Mouse (Mus musculus): Measurements from ENCODE around the gene Plcl2. TPM values are rescaled to one million over a fixed set of nuclear protein-coding genes. Genes with fewer than 3 reads are reported as not detected.
"Not testable (repeated sequence)": the region's sequence is repeated elsewhere in the genome, so short reads cannot be mapped to it uniquely, and the experiment has no call there.

Gene Plcl2
- polyA plus RNA-seq, 1 experiment from 2014 or later = 1.5 TPM

DNA sequence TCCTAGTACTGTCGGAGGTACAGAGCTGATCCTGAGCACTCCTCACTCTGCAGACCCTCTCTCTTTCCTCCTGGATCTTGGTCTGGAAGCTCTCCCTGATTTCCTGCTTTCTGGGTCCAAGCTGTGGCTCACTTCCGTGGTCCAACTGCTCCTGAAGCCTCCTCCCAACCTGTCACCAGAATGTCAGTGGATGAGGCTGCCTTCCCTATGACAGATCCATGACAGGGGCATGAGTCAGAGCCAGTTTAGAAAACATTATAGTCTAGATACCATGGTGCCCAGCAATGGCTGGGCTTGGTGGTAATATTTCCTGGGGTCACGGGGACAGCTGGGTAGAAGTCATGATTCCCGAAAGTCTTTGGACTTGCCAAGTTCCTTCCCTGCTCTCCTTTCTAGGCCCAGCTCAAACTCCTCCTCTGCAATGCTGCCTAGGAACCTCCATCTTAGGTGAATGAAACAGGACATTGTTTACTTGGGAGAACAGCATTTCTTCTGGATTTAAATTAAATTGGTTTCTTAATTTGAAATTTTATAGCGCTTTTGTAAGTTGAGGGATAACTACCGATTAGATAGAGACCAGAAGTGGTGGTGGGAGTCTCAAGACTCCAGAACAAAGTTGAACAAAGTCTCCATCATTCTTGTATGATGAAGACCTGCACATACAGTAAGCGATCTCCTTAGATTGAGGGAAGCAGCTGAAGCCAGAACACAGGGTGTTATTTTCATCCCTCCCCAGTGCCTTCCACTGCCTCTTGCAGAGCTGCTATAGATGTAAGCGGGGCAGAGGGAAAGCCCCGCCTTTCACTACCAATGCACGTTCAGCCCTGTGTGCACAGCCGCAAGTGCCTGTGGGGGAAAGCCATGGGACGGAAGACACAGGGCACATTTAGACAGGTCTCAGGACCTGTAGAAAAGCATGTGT, 170.7 kb downstream of the Plcl2 start:
- no peak overlapping the region for H3K4me2 ChIP-seq (ENCODE audit: low read depth, low read length)
- ATAC-seq (ENCODE audit: low read depth) = no peak
- H3K4me3 ChIP-seq (ENCODE audit: low read depth, low read length) = no peak overlapping the region
- H3K9ac ChIP-seq (ENCODE audit: low read depth, low read length) = no peak overlapping the region
- no peaks in the 10 kb centered on the region for H3K4me1 ChIP-seq (ENCODE audit: control insufficient read depth, low read depth, low read length)
- H3K9me3 ChIP-seq (replicated peaks; ENCODE audit: control insufficient read depth, low read length) = no peaks in the 10 kb centered on the region
- H3K36me3 ChIP-seq (ENCODE audit: control insufficient read depth, insufficient read depth) = no peaks in the 10 kb centered on the region
- H3K27me3 ChIP-seq (ENCODE audit: control insufficient read depth, insufficient read depth, low read depth, low read length) = no peaks in the 10 kb centered on the region
- H3K27ac ChIP-seq (ENCODE audit: low read length) = no peak overlapping the region
- WGBS (ENCODE audit: insufficient replicate concordance) = 76% methylated on average over 12 of the region's 12 CpGs

DNA sequence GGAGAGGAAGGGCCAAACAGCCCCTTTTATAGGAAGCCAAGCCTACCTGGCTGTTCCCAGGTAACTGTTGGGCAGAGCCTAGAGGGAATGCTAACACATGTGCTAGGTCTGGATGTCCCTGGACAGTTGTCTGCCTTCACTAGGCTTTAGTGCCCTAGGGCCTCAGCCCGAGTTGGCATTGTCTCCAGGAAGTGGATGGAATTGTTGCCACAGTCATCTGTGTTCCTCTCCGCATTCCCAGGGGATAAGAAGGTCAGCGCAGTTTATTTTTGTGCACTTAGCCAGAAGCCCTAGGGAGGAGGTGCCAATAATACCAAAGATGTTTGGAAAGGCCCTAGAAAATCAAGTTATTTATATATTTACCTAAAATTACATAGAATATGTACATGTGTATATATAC, 173.5 kb downstream of the Plcl2 start:
- Histone ChIP-seq H3K27me3 (ENCODE audit: control insufficient read depth, insufficient read depth, low read depth, low read length) (no peaks in the 10 kb centered on the region), H3K9ac (ENCODE audit: low read depth, low read length) (no peak overlapping the region), H3K9me3 (replicated peaks; ENCODE audit: control insufficient read depth, low read length) (no peaks in the 10 kb centered on the region), H3K27ac (ENCODE audit: low read length) (no peak overlapping the region), H3K4me3 (ENCODE audit: low read depth, low read length) (no peak overlapping the region), H3K36me3 (ENCODE audit: control insufficient read depth, insufficient read depth) (no peaks in the 10 kb centered on the region), H3K4me1 (ENCODE audit: control insufficient read depth, low read depth, low read length) (no peaks in the 10 kb centered on the region), H3K4me2 (ENCODE audit: low read depth, low read length) (no peak overlapping the region)
- no peak for ATAC-seq (ENCODE audit: low read depth)
- 65% methylated on average over 3 of the region's 3 CpGs for WGBS (ENCODE audit: insufficient replicate concordance)

DNA sequence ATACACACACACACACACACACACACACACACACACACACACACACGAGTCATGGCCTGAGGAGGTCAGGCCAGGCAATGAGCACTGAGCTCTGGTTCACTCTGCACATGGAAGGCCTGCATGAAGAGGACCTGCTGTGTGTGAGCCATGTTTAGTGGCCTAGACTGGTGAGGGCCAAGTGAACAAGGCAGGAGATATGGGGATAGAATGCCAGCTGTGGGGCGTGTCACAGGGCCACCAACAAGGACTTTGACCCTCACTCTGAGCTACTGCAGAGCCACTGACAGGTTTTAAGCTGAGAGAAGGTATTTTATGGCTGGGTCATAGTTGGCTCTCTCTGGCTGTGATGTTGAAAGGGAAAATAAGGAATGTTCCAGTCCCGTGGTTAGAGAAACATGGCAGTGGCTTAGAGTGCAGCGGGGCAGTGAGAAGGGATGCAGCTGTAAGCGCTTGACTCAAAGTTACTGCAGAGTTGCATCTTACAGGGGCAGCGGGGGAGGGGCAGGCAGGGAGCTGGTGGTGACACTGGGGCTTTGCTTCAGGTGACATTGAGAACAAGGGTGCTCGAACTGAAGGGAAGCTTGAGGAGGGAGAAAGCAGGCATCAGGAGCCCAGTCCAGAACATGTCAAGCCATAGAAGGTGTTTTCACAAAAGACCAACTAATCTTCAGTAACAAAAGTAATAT, 175.9 kb downstream of the Plcl2 start:
- Histone ChIP-seq H3K27ac (ENCODE audit: low read length) (no peak overlapping the region), H3K9ac (ENCODE audit: low read depth, low read length) (no peak overlapping the region), H3K9me3 (replicated peaks; ENCODE audit: control insufficient read depth, low read length) (no peaks in the 10 kb centered on the region), H3K36me3 (ENCODE audit: control insufficient read depth, insufficient read depth) (no peaks in the 10 kb centered on the region), H3K4me3 (ENCODE audit: low read depth, low read length) (no peak overlapping the region), H3K4me2 (ENCODE audit: low read depth, low read length) (no peak overlapping the region), H3K4me1 (ENCODE audit: control insufficient read depth, low read depth, low read length) (no peaks in the 10 kb centered on the region), H3K27me3 (ENCODE audit: control insufficient read depth, insufficient read depth, low read depth, low read length) (no peaks in the 10 kb centered on the region)
- ATAC-seq (ENCODE audit: low read depth) = peak; percentile 21; the same call in 1 of the 2 replicates
- 60% methylated on average over 7 of the region's 7 CpGs for WGBS (ENCODE audit: insufficient replicate concordance)

DNA sequence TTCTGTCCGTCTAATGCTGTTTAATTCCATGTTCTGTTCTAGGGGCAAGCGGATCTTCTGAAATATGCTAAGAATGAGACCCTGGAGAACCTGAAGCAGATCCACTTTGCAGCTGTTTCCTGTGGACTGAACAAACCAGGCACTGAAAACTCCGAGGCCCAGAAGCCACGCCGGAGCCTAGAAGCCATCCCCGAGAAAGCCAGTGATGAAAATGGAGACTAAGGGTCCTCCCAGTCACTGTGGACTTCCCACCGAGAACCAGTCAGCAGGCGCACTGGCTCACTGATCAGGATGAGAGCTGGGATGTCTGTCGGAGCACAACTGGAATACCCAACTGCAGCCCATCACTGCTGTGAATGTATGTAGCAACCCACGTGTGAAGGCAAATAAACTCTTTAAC, 178.5 kb downstream of the Plcl2 start:
- Histone ChIP-seq H3K27me3 (ENCODE audit: control insufficient read depth, insufficient read depth, low read depth, low read length) (no peaks in the 10 kb centered on the region), H3K9me3 (replicated peaks; ENCODE audit: control insufficient read depth, low read length) (no peaks in the 10 kb centered on the region), H3K27ac (ENCODE audit: low read length) (no peak overlapping the region), H3K4me1 (ENCODE audit: control insufficient read depth, low read depth, low read length) (no peaks in the 10 kb centered on the region), H3K4me3 (ENCODE audit: low read depth, low read length) (no peak overlapping the region), H3K36me3 (ENCODE audit: control insufficient read depth, insufficient read depth) (no peaks in the 10 kb centered on the region), H3K9ac (ENCODE audit: low read depth, low read length) (no peak overlapping the region), H3K4me2 (ENCODE audit: low read depth, low read length) (no peak overlapping the region)
- no peak for ATAC-seq (ENCODE audit: low read depth)
- WGBS (ENCODE audit: insufficient replicate concordance) = 72% methylated on average over 10 of the region's 10 CpGs

DNA sequence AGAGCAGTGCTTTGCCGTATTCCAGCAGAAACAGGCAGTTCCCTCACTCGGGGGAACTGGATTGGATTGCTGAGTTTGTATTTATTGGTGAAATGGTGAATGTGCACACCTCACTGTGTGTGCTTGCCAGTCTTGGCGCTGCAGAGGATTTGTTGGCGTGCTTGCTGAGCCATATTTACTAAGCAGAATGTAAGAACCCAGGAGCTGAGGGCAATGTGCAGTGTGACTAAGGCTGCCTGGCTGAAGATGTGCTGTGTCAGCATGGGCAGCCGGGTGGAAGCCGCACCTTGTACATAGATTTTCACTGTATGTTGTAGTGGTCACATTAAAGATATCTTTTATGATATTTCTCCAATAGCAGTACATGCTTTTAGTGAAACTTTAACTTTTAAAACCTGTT, 178.9 kb downstream of the Plcl2 start:
- H3K4me2 ChIP-seq (ENCODE audit: low read depth, low read length) = no peak overlapping the region
- H3K9me3 ChIP-seq (replicated peaks; ENCODE audit: control insufficient read depth, low read length) = no peaks in the 10 kb centered on the region
- WGBS (ENCODE audit: insufficient replicate concordance) = 72% methylated on average over 6 of the region's 6 CpGs
- H3K27ac ChIP-seq (ENCODE audit: low read length) = no peak overlapping the region
- H3K36me3 ChIP-seq (ENCODE audit: control insufficient read depth, insufficient read depth) = no peaks in the 10 kb centered on the region
- H3K9ac ChIP-seq (ENCODE audit: low read depth, low read length) = no peak overlapping the region
- no peak for ATAC-seq (ENCODE audit: low read depth)
- H3K27me3 ChIP-seq (ENCODE audit: control insufficient read depth, insufficient read depth, low read depth, low read length) = no peaks in the 10 kb centered on the region
- no peak overlapping the region for H3K4me3 ChIP-seq (ENCODE audit: low read depth, low read length)
- H3K4me1 ChIP-seq (ENCODE audit: control insufficient read depth, low read depth, low read length) = no peaks in the 10 kb centered on the region

DNA sequence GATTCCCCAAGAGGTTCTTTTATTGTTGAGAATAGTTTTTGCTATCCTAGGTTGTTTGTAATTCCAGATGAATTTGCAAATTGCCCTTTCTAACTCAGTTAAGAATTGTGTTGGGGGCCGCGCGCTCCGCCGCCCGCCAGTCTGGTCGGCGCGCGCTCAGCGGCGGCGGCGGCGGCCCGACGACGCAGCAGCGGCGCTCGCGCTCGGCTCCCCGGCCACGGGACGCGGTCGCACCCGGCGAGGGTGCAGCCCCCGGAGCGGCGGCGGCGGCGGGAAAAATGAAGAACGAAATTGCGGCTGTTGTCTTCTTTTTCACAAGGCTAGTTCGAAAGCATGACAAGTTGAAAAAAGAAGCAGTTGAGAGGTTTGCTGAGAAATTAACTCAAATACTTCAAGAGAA, 189.2 kb downstream of the Plcl2 start:
- 2% methylated on average over 32 of the region's 39 CpGs for WGBS (ENCODE audit: insufficient replicate concordance)
- ATAC-seq (ENCODE audit: low read depth); H3K27ac ChIP-seq (ENCODE audit: low read length); H3K9me3 ChIP-seq (replicated peaks; ENCODE audit: control insufficient read depth, low read length); H3K4me2 ChIP-seq (ENCODE audit: low read depth, low read length); H3K36me3 ChIP-seq (ENCODE audit: control insufficient read depth, insufficient read depth); H3K4me3 ChIP-seq (ENCODE audit: low read depth, low read length); H3K27me3 ChIP-seq (ENCODE audit: control insufficient read depth, insufficient read depth, low read depth, low read length); H3K9ac ChIP-seq (ENCODE audit: low read depth, low read length); H3K4me1 ChIP-seq (ENCODE audit: control insufficient read depth, low read depth, low read length): not testable (repeated sequence)

DNA sequence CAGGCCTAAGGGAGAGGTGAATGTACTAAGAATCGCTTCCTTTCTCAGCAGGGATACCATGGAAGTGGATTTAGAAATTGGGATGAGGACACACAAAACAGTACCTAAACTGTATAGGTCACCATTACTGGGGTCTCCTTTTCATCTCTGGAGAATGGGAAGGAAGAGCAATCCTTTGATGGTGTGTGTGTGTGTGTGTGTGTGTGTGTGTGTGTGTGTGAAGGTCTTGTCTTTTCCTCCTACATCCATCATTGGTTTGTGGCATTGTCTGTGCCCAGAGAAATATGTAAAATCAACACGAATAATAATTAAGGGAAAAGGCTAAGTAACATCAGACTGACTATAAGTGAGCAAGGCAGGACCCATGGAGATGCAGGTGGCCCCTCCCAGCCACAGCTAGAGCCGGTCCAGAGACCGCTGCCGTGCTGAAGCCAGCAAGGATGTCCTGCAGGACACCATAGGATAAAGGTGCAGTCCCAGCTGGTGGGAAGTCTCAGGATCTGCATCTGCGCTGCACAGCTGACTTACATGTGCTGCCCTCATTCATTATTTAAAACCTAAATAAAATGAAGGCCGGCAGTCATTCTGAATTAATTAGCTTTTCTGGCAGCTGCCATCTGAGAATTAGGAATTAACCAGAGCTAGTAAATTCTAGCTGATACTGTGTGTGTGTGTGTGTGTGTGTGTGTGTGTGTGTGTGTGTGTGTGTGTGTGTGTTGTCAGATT, 201.5 kb downstream of the Plcl2 start:
- no peaks in the 10 kb centered on the region for H3K4me1 ChIP-seq (ENCODE audit: control insufficient read depth, low read depth, low read length)
- H3K9me3 ChIP-seq (replicated peaks; ENCODE audit: control insufficient read depth, low read length) = no peaks in the 10 kb centered on the region
- H3K36me3 ChIP-seq (ENCODE audit: control insufficient read depth, insufficient read depth) = no peaks in the 10 kb centered on the region
- no peak for ATAC-seq (ENCODE audit: low read depth)
- 72% methylated on average over 7 of the region's 7 CpGs for WGBS (ENCODE audit: insufficient replicate concordance)
- H3K27me3 ChIP-seq (ENCODE audit: control insufficient read depth, insufficient read depth, low read depth, low read length) = no peaks in the 10 kb centered on the region
- H3K27ac ChIP-seq (ENCODE audit: low read length) = no peak overlapping the region
- no peak overlapping the region for H3K4me3 ChIP-seq (ENCODE audit: low read depth, low read length)
- H3K9ac ChIP-seq (ENCODE audit: low read depth, low read length) = no peak overlapping the region
- no peak overlapping the region for H3K4me2 ChIP-seq (ENCODE audit: low read depth, low read length)

DNA sequence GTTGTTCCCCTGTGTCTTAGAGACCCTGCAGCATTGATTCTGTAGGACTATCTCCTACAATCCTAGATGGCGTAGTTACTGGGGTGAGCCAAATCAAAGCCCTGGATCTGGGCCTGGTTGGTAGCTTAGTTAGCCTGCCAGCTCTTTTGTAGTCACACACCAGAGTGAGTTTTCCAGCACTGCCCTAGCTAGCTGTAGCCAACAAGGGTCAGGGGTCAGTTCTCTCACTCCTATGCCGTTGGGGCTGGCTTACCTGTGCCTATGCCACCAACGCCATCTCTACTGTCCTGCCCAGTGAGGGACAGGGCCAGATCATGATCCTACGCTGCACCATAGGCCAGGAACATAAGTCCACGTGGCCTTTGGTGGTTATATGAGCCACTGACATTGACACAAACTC, 208.4 kb downstream of the Plcl2 start:
- Histone ChIP-seq H3K4me1 (ENCODE audit: control insufficient read depth, low read depth, low read length) (no peaks in the 10 kb centered on the region), H3K4me2 (ENCODE audit: low read depth, low read length) (no peak overlapping the region), H3K9ac (ENCODE audit: low read depth, low read length) (no peak overlapping the region), H3K9me3 (replicated peaks; ENCODE audit: control insufficient read depth, low read length) (no peaks in the 10 kb centered on the region), H3K27me3 (ENCODE audit: control insufficient read depth, insufficient read depth, low read depth, low read length) (no peaks in the 10 kb centered on the region), H3K27ac (ENCODE audit: low read length) (no peak overlapping the region), H3K4me3 (ENCODE audit: low read depth, low read length) (no peak overlapping the region), H3K36me3 (ENCODE audit: control insufficient read depth, insufficient read depth) (no peaks in the 10 kb centered on the region)
- no peak for ATAC-seq (ENCODE audit: low read depth)
- WGBS (ENCODE audit: insufficient replicate concordance) = 60% methylated on average over 5 of the region's 5 CpGs

DNA sequence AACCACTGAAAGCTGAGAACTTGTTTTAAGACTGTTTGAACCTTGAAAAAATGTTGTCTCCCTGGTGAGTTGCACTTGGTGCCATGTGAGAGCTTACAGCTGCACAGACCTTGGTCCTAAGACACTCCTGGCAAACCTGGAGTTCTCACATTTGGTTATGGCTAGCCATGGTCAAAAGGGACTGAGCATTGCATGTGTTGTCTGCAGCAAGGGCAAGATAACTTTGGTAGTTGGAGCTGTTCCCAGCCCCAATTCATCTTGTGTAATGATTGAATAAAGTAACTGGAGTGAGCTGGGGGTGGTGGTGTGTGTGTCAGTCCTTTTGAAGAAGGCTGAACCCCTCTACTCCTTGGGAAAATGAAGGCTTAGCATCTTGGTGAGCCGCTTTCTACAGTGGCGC, 215.2 kb downstream of the Plcl2 start:
- Histone ChIP-seq H3K4me2 (ENCODE audit: low read depth, low read length) (no peak overlapping the region), H3K9ac (ENCODE audit: low read depth, low read length) (no peak overlapping the region), H3K27ac (ENCODE audit: low read length) (no peak overlapping the region), H3K4me3 (ENCODE audit: low read depth, low read length) (no peak overlapping the region), H3K27me3 (ENCODE audit: control insufficient read depth, insufficient read depth, low read depth, low read length) (no peaks in the 10 kb centered on the region), H3K9me3 (replicated peaks; ENCODE audit: control insufficient read depth, low read length) (no peaks in the 10 kb centered on the region), H3K4me1 (ENCODE audit: control insufficient read depth, low read depth, low read length) (no peaks in the 10 kb centered on the region), H3K36me3 (ENCODE audit: control insufficient read depth, insufficient read depth) (no peaks in the 10 kb centered on the region)
- 74% methylated on average over 2 of the region's 2 CpGs for WGBS (ENCODE audit: insufficient replicate concordance)
- no peak for ATAC-seq (ENCODE audit: low read depth)

All from liver, embryonic 16.5 days (tissue).